Mouse (Mus musculus) granulocyte monocyte progenitor cell, adult 5-6 weeks (primary cell): ENCODE results near the gene Pgpep1l. TPM values are rescaled to one million over a fixed set of nuclear protein-coding genes. Genes with fewer than 3 reads are reported as not detected.
A peak's percentile ranks its signal among the peaks of the same experiment; 100 is the strongest.

Experiments
- ATAC-seq: replicated peaks from 2 replicates; pipeline ENCODE4 v1.8.0; 2016; ENCODE audit warnings: mild to moderate bottlenecking, moderate TSS enrichment, inconsistent platforms; ENCODE audit not compliant: poor library complexity, severe bottlenecking
- total RNA-seq, 2 experiments: library from RNA; stranded (forward) in 1 of 2; stranded (reverse) in 1 of 2; fragments of 200-712, 200-1000 nt in 1 of 2; fragments of >200 nt in 1 of 2; fragmentation: Nextera tagmentation in 1 of 2; gene quantifications; 2 replicates each; pipeline ENCODE4 v1.2.3; 2014 to 2017

Gene Pgpep1l
- total RNA-seq, 2 experiments from 2014 or later = not detected

DNA sequence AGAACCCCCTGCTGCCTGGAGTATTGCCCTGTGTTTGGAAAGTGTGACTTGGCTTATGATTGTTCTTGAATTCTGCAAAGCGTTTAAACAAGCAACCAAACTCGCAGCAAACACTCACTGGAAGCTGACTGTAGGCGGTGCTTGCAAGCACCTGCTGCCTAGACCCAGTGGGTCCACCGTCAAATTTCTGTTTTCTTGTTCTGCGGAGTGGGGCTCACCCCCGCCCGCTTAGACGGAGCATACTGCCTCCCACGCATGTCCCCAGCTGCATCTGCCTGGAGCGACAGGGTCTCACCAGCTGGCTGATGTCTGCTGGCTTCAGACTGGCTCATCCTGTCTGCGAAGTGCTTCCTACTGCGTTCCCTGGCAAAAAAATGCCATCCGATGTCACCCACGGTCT is 498 bp upstream of the Pgpep1l start:
- no peak for ATAC-seq

DNA sequence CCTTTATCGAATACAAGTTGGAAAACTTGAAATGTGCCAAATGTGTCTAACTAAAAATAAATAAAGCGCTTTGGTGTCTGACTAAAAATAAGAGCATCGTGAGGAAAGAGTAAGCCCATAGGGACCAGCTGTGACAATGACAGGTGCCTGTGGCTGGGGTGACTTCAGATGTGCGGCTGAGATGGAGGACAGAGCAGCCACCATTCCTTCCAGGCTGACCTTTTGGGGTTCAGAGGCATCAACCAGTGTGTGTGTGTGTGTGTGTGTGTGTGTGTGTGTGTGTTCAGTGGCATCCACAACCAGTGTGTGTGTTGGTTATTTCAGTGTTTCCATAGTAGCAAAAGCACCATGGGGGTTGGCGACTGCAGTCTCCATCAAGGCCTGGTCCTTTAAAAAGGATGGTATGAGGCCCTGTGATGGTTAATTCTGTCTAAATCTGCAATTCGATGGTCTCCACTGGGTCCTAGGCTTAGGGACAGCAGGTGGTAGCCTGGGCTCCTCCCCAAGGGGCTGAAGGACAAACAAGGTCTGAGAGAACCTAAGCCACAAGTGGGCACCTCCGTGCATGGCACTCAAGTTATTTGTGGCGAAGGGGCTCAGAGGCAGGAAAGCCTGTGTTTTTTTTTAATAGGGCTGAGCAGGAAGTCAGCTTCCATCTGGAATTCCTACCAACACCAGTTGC is 546 bp downstream of the Pgpep1l start:
- ATAC-seq = no peak

- no peak for ATAC-seq
These were observed 1.3 kb downstream of the Pgpep1l start for GRCm38 (mm10) chr7:68262612-68263200.

GRCm38 (mm10) chr7:68259523-68260081 is 4.4 kb downstream of the Pgpep1l start:
- ATAC-seq = no peak

GRCm38 (mm10) chr7:68258326-68259150 is 5.5 kb downstream of the Pgpep1l start:
- ATAC-seq = peak; percentile 25; the same call in 1 of the 2 replicates

DNA sequence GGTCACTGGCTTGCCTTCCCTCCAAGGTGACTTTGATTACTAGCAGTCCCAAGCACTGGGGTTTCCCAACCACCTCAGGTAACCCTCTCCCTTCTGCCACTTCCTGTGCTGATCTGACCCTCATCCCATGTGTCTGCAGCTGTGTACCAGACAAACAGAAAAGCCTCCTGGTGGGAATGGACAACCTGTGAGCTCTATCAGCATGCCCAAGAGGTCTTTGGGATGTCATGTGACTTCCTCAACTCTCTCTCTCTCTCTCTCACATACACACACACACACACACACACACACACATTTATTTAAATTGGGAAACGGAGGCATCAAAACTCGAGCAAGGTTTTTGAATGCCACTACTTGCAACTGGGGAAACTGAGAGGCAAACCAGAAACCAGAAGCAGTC is 6.3 kb downstream of the Pgpep1l start:
- ATAC-seq = no peak

DNA sequence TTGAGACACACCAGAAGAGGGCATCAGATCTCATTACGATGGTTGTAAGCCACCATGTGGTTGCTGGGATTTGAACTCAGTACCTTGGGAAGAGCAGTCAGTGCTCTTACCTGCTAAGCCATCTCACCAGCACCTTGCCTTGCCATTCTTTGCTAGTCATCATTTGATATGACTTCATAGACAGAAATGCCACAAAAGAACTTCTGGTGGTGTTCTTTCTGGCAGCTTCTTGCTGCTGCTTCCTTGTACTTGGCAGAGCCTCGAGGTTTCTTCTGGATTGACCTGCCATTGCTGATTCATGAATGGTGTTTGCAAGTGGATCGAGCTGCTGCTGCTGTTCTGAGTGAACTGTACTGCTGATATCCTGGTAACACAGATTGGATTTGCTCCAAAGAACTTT is 13.1 kb downstream of the Pgpep1l start:
- no peak for ATAC-seq

- ATAC-seq = no peak
These were observed 13.6 kb downstream of the Pgpep1l start for GRCm38 (mm10) chr7:68250411-68250810.

- no peak for ATAC-seq
These were observed 17.8 kb downstream of the Pgpep1l start for GRCm38 (mm10) chr7:68246249-68246648.

- ATAC-seq = no peak
These were observed 18.4 kb downstream of the Pgpep1l start for GRCm38 (mm10) chr7:68245681-68246080.

DNA sequence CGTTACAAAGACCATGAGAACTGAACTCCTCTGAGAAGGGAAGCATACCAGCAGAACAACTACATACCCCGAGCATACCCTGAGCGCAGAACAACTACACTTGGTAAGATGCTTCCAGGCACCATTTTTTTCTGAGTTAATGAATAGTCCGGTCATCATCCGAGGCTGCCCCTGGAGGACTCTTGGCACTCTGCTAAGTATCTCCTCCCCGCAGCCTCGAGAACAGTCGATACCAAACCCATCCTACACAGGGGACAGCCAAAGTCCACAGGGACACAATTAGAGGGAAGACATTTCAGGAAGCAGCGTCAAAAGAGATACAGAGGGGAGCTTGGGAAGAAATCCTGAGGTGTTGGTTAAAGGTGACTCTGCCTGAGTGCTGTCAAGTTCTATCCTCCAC is 22.8 kb downstream of the Pgpep1l start:
- no peak for ATAC-seq

DNA sequence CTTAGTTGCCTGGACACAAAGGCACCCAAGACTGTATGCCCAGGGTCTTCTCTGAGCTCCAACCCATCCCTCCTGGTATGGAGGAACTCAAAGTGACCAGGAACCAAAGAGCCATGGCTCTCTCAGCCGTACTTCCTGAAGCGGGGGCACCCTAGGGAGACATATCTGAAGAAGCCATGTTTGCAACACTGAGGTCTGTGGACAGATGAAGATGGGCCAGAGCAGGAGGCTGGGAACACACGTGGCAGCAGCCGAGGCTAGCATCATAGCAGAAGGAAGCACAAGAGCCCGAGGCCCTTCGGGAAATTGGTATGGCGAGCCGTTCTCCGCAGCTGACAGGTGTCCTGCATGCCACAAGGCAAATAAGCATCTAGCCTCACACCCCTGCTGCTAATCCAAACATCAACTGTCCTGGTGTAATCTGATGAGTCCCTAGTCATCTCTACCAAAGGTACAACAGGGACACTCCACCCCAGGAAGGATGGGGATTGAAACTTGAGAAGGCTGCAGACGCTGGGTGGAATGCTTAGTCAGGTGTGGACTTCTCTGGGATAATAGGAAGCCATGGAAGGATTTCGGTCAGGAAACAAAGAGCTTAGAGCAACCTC is 24.7 kb downstream of the Pgpep1l start:
- no peak for ATAC-seq

DNA sequence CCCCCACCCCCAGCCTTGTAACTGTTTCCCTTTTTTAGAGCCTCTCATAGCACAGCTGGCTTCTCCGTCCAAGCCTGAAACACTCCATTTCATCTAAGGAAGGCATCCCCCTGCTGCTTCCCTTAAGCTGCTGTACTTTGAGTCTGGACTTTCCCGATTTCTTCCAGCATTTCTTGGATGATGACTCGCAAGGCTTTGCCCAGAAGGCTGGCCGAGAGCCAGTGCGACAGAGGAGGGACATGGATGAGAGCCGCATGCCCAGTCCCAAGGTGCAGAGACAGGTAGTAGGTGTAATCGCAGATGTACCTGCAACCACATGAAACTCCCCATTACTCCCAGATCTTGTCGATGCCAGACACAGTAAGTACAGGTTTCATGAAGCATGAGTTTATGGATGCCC is 27.2 kb downstream of the Pgpep1l start:
- ATAC-seq = peak; percentile 35; the same call in 1 of the 2 replicates

DNA sequence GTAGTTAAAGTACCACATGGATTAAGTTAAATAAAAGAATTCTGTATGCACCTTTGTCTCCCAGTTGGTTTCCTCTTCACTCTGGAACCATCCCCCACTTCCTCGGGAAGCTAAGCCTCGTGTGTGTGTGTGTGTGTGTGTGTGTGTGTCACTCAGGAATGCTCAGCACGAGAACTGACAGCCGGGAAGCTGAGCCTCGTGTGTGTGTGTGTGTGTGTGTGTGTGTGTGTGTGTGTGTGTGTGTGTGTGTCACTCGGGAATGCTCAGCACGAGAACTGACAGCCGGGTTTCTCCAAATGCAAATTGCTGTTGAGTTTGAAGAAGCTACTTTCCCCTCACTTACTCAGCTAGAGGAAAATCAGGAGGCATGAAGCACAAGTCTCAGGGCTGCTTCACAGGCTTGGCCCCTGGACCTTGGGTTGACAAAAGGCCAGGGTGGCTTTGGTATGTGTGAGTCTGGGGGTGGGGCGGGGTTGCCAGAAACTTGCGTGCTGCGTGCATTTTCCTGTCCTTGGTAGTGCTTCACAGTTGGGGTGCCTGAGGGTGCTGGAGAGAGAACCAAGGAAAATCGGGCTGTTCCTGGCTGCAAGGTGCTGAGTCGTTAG is 30.3 kb downstream of the Pgpep1l start:
- no peak for ATAC-seq

DNA sequence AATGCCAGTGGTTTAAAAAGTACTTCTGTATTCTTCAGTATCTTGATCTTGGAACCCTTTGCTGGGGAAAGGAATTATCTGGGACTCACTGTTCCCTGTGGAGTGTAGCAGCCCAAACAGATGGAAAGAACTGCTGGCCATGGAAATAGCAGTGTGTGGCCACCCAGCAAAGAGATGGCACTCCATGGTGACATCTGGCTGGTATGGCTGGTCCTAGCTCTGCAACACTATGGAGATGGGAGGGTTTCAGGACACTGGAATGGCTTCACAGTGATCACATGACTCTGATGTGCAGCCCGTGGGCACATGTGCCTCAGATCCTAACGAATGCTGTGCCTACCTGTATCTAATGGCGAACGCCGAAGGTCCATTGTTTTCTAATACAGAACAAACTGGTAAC is 31.5 kb downstream of the Pgpep1l start:
- ATAC-seq = no peak

DNA sequence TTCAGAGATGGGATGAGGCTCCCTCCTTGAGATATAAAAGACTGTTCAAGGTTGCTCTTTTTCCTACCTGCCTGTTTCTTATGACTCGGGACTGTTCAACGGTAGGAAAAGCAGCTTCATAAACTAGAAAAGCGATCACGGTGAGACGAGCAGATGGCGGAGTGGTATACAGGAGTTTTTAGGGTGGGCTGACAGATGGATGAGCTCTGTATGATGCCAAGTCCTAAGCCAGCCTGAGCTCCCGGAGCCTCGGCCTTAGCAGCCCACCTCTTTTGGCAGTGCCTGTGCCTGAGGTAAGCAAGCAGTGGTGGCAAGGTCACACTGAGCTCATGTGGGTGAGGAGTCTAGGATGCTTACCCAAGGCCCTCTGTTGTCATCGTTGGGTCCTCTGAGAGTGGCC is 33.2 kb downstream of the Pgpep1l start:
- no peak for ATAC-seq

- no peak for ATAC-seq
These were observed 35.5 kb downstream of the Pgpep1l start for GRCm38 (mm10) chr7:68228491-68228890.

DNA sequence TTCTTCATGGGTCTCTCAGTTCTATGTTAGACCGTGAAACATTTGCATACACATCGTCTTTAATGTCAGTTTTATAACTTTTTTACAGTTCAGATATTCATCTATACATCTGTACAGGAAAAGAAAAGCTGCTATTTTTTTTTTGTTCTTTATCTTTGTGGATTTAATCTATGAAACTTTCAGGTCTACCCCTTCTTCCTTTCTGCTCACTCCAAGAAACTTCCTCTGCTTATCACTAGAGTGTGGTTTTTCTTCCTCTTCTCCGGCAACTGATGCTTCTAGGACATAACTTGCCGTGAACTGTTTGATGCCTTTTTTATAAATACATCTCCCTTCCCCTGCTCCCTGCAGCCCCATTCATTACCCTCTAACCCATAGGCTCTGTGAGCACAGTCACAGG is 36.4 kb downstream of the Pgpep1l start:
- ATAC-seq = no peak

GRCm38 (mm10) chr7:68227021-68227420 is 37.0 kb downstream of the Pgpep1l start:
- peak; percentile 20; the same call in 1 of the 2 replicates for ATAC-seq

DNA sequence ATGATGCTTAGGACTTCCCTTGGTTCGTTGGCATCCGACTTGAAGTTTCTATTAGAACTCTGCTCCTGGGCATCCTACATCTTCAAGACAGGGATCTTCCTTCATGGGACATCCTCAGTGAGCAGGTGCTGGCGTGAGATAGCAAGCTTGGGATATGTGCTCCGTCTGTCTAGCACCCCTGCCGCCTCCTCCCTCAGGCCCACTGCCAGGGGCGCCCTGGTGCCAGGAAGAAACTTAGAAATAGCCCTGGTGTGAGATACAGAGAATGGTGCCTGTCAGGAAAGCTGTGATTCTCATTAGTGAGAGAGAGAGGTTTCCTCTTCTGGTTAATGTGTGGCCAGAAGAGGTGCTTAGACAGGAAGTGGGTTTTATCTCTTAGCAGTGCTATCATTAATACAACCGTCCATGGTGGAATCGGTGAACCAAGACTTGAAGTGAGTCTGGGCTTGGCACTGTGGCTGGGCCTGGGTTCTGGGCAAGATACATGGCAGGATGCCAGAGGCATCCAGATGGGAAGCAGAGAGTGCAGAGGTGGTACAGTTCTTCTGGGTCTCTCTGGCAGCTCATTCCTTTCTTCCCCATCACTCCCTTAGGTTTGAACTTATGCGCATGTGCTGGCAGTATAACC is 38.5 kb downstream of the Pgpep1l start:
- ATAC-seq = peak; percentile 26; the same call in 1 of the 2 replicates
